Mouse (Mus musculus) MEL (cell line): ENCODE measurements at regions not wholly inside any gene's neighbourhood (a gene's known extent, or its start where the extent isn't known, plus 50 kb on each side); places are given as distances from the start of the nearest gene placed in this dataset.

Source experiments
- DNase-seq: peaks from one replicate; pipeline ENCODE4 v3.0.0; 2011; ENCODE audit warnings: low read depth, low spot score
- H3K27ac ChIP-seq: 2 replicates; pipeline ENCODE4 v1.5.1; 2012; ENCODE audit warnings: low read depth, mild to moderate bottlenecking, control low read depth, low read length, moderate library complexity; ENCODE audit not compliant: control insufficient read depth
- H3K27me3 ChIP-seq, 2 experiments: fragments of 150-350 bp in 1 of 2; sonication (generic) in 1 of 2; 2 replicates each; pipeline ENCODE4 v1.6.1; 2012; ENCODE audit warnings: low read length in 2 of 2, mild to moderate bottlenecking in 2 of 2, improper control_type of control experiment in 1 of 2, moderate library complexity in 1 of 2; ENCODE audit not compliant: insufficient read depth in 2 of 2, control insufficient read depth in 1 of 2
- H3K36me3 ChIP-seq, 2 experiments: 2 replicates each; pipeline ENCODE4 v1.6.1; 2012 to 2014; ENCODE audit warnings: low read length in 2 of 2, improper control_type of control experiment in 1 of 2, inconsistent platforms in 1 of 2, mild to moderate bottlenecking in 1 of 2; ENCODE audit not compliant: insufficient read depth in 2 of 2, control insufficient read depth in 1 of 2
- H3K4me1 ChIP-seq, 2 experiments: fragments of 150-350 bp in 1 of 2; sonication (generic) in 1 of 2; 2 replicates each; pipeline ENCODE4 v1.6.1; 2012; ENCODE audit warnings: low read length in 2 of 2, improper control_type of control experiment in 1 of 2, mild to moderate bottlenecking in 1 of 2; ENCODE audit not compliant: insufficient read depth in 2 of 2, control insufficient read depth in 1 of 2
- H3K4me3 ChIP-seq, 2 experiments: fragments of 150-350 bp in 1 of 2; sonication (generic) in 1 of 2; 2 replicates each; pipeline ENCODE4 v1.5.1; 2012; ENCODE audit warnings: low read depth in 2 of 2, low read length in 2 of 2, mild to moderate bottlenecking in 2 of 2, moderate library complexity in 2 of 2, control low read depth in 1 of 2, improper control_type of control experiment in 1 of 2; ENCODE audit not compliant: control insufficient read depth in 1 of 2, insufficient read depth in 1 of 2
- H3K79me2 ChIP-seq: 2 replicates; pipeline ENCODE4 v1.6.1; 2012; ENCODE audit warnings: mild to moderate bottlenecking, low read length, moderate library complexity; ENCODE audit not compliant: control insufficient read depth, poor library complexity, insufficient read depth
- H3K9ac ChIP-seq: 2 replicates; pipeline ENCODE4 v1.6.1; 2012; ENCODE audit warnings: low read depth, mild to moderate bottlenecking, control low read depth, low read length, moderate library complexity; ENCODE audit not compliant: control insufficient read depth, poor library complexity, severe bottlenecking
- H3K9me3 ChIP-seq: fragments of 150-350 bp; sonication (generic); replicated peaks from 2 replicates; pipeline ENCODE4 v1.6.1; 2012; ENCODE audit warnings: mild to moderate bottlenecking, low read length, improper control_type of control experiment, moderate library complexity; ENCODE audit not compliant: insufficient read depth
- BHLHE40 ChIP-seq: IDR thresholded peaks from 2 replicates; pipeline ENCODE4 v1.6.1; 2012; ENCODE audit warnings: low read depth, mild to moderate bottlenecking, inconsistent platforms, low read length, improper control_type of control experiment, borderline replicate concordance
- CHD1 ChIP-seq: IDR thresholded peaks from 2 replicates; pipeline ENCODE4 v1.6.1; 2012; ENCODE audit warnings: low read depth, mild to moderate bottlenecking, inconsistent platforms, low read length, improper control_type of control experiment
- ETS1 ChIP-seq: IDR thresholded peaks from 2 replicates; pipeline ENCODE4 v1.6.1; 2012; ENCODE audit warnings: low read depth, mild to moderate bottlenecking, inconsistent platforms, low read length, improper control_type of control experiment, moderate library complexity
- GABPA ChIP-seq: IDR thresholded peaks from 2 replicates; pipeline ENCODE4 v1.6.1; 2012; ENCODE audit warnings: low read depth, mild to moderate bottlenecking, inconsistent platforms, low read length, improper control_type of control experiment, moderate library complexity
- KAT2A ChIP-seq: conservative IDR thresholded peaks from 2 replicates; pipeline ENCODE4 v1.6.1; 2012; ENCODE audit warnings: low read depth, low read length, improper control_type of control experiment, inconsistent platforms
- MAFK ChIP-seq: IDR thresholded peaks from 2 replicates; pipeline ENCODE4 v1.6.1; 2011; ENCODE audit warnings: low read depth, mild to moderate bottlenecking, low read length, improper control_type of control experiment, borderline replicate concordance
- MAZ ChIP-seq: IDR thresholded peaks from 2 replicates; pipeline ENCODE4 v1.6.1; 2012; ENCODE audit warnings: low read depth, mild to moderate bottlenecking, inconsistent platforms, low read length, improper control_type of control experiment
- MXI1 ChIP-seq: IDR thresholded peaks from 2 replicates; pipeline ENCODE4 v1.6.1; 2011; ENCODE audit warnings: mild to moderate bottlenecking, low read depth, low read length, improper control_type of control experiment
- NRF1 ChIP-seq: IDR thresholded peaks from 2 replicates; pipeline ENCODE4 v1.6.1; 2014; ENCODE audit warnings: low read depth, mild to moderate bottlenecking, inconsistent platforms, low read length, improper control_type of control experiment, moderate library complexity; ENCODE audit not compliant: poor library complexity, insufficient read depth, severe bottlenecking
- POLR2AphosphoS2 ChIP-seq: IDR thresholded peaks from 2 replicates; pipeline ENCODE4 v1.6.1; 2011; ENCODE audit warnings: low read length, improper control_type of control experiment
- UBTF ChIP-seq: IDR thresholded peaks from 2 replicates; pipeline ENCODE4 v1.6.1; 2012; ENCODE audit warnings: low read depth, mild to moderate bottlenecking, inconsistent platforms, low read length, improper control_type of control experiment, moderate library complexity, borderline replicate concordance; ENCODE audit not compliant: insufficient read depth
- USF1 ChIP-seq: IDR thresholded peaks from 2 replicates; pipeline ENCODE4 v1.6.1; 2014; ENCODE audit warnings: low read depth, mild to moderate bottlenecking, inconsistent platforms, low read length, improper control_type of control experiment, moderate library complexity
- USF2 ChIP-seq, 2 experiments: IDR thresholded peaks; 2 replicates each; pipeline ENCODE4 v1.6.1; 2011 to 2012; ENCODE audit warnings: improper control_type of control experiment in 2 of 2, low read length in 2 of 2, borderline replicate concordance in 1 of 2, inconsistent platforms in 1 of 2, low read depth in 1 of 2, mild to moderate bottlenecking in 1 of 2; ENCODE audit not compliant: insufficient read depth in 1 of 2
- ZC3H11A ChIP-seq: IDR thresholded peaks from 2 replicates; pipeline ENCODE4 v1.6.1; 2012; ENCODE audit warnings: low read depth, mild to moderate bottlenecking, inconsistent platforms, low read length, improper control_type of control experiment
- ZMIZ1 ChIP-seq: IDR thresholded peaks from 2 replicates; pipeline ENCODE4 v1.6.1; 2012; ENCODE audit warnings: low read depth, mild to moderate bottlenecking, inconsistent platforms, low read length, improper control_type of control experiment, moderate library complexity

DNA sequence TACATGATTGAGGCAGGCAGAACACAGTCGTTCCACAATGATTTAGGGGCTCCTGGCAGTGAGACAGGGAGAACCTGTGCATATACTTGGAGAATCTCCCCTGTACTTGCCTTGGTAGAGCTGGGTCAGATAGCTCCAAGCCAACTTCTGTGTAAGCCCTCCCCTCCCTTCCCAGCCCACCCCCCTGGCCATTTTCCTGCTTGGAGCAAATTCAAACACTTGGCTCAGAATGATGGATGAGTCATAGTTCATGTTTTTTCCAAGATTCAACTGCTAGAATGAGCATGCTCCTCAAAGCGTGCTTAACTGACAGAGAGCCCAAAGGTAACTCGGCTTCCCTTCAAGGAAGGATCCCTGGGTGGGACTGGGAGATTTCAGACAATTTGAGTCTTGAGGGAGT is 194.1 kb upstream of the Camk1g start:
- Histone ChIP-seq H3K27me3 (no peaks in the 10 kb centered on the region), H3K9me3 (no peaks in the 10 kb centered on the region)
- DNase-seq = no peak
- TF ChIP-seq GABPA = no peak
- no peak for TF ChIP-seq MAFK
- no peak for TF ChIP-seq ZC3H11A
- no peak for TF ChIP-seq CHD1
- no peak for TF ChIP-seq NRF1
- TF ChIP-seq MAZ = no peak
- no peak for TF ChIP-seq KAT2A
- TF ChIP-seq ZMIZ1 = no peak
- no peak for TF ChIP-seq POLR2AphosphoS2
- TF ChIP-seq USF2 (IDR thresholded peaks at IDR 0.05; ENCODE audit: borderline replicate concordance in 1 of 2, insufficient read depth in 1 of 2, low read depth in 1 of 2, low read length in 2 of 2) = no peak
- TF ChIP-seq UBTF = no peak
- no peak for TF ChIP-seq BHLHE40
- no peak for TF ChIP-seq MXI1
- no peak for TF ChIP-seq USF1
- TF ChIP-seq, all 39 proteins: peak for 0
- H3K79me2 ChIP-seq = no peaks in the 10 kb centered on the region
- H3K9ac ChIP-seq = no peak overlapping the region
- no peaks in the 10 kb centered on the region for H3K4me1 ChIP-seq
- no peak overlapping the region for H3K27ac ChIP-seq
- no peaks in the 10 kb centered on the region for H3K36me3 ChIP-seq
- no peak overlapping the region for H3K4me3 ChIP-seq

- no peak overlapping the region for H3K27ac ChIP-seq
- no peak for TF ChIP-seq ETS1
- TF ChIP-seq, all 39 proteins: peak for 0
- H3K9ac ChIP-seq = no peak overlapping the region
- H3K79me2 ChIP-seq = no peaks in the 10 kb centered on the region
- H3K27me3 ChIP-seq = no peaks in the 10 kb centered on the region
- DNase-seq = no peak
- no peaks in the 10 kb centered on the region for H3K9me3 ChIP-seq
- peaks cover 2 to 6% of the 10 kb centered on the region in 2 experiments; a peak in 3 of 4 replicates for H3K4me1 ChIP-seq
- no peak overlapping the region for H3K4me3 ChIP-seq
- H3K36me3 ChIP-seq = peaks cover 0 to 8% of the 10 kb centered on the region in 2 experiments; a peak in 2 of 4 replicates
These were observed 192.1 kb upstream of the Camk1g start for GRCm38 (mm10) chr1:193562242-193562641.
